Mouse (Mus musculus): ENCODE results near the gene Pacs2.

- TF ChIP-seq CTCF (IDR thresholded peaks at IDR 0.05 in 2 of 3, conservative IDR thresholded peaks at IDR 0.05 in 1 of 3; ENCODE audit: control insufficient read depth in 1 of 3, insufficient read depth in 1 of 3, low read depth in 2 of 3, low read length in 3 of 3, poor library complexity in 1 of 3, severe bottlenecking in 1 of 3) (no peak), BHLHE40 (IDR thresholded peaks at IDR 0.05; ENCODE audit: borderline replicate concordance, low read depth, low read length) (no peak), EP300 (IDR thresholded peaks at IDR 0.05; ENCODE audit: low read depth in 1 of 2, low read length in 2 of 2) (no peak), NRF1 (IDR thresholded peaks at IDR 0.05; ENCODE audit: insufficient read depth, low read depth, low read length, poor library complexity, severe bottlenecking) (no peak), NELFE (IDR thresholded peaks at IDR 0.05; ENCODE audit: low read depth, low read length) (no peak), MYC (IDR thresholded peaks at IDR 0.05; ENCODE audit: low read depth, low read length) (no peak), ZNF384 (IDR thresholded peaks at IDR 0.05; ENCODE audit: low read depth, low read length) (no peak), RAD21 (IDR thresholded peaks at IDR 0.05; ENCODE audit: low read depth, low read length) (no peak), GATA1 (IDR thresholded peaks at IDR 0.05; ENCODE audit: low read depth, low read length) (no peak), HCFC1 (IDR thresholded peaks at IDR 0.05; ENCODE audit: low read depth, low read length) (no peak), ZKSCAN1 (IDR thresholded peaks at IDR 0.05; ENCODE audit: low read depth, low read length) (no peak), E2F4 (IDR thresholded peaks at IDR 0.05; ENCODE audit: borderline replicate concordance, low read depth, low read length) (no peak)
These were observed 73.7 kb downstream of the Pacs2 start for GRCm38 (mm10) chr12:113088026-113088425.

All from MEL (cell line).